Comparison of ENCODE assay signal across 27 mouse cellular contexts in the genomic region with DNA sequence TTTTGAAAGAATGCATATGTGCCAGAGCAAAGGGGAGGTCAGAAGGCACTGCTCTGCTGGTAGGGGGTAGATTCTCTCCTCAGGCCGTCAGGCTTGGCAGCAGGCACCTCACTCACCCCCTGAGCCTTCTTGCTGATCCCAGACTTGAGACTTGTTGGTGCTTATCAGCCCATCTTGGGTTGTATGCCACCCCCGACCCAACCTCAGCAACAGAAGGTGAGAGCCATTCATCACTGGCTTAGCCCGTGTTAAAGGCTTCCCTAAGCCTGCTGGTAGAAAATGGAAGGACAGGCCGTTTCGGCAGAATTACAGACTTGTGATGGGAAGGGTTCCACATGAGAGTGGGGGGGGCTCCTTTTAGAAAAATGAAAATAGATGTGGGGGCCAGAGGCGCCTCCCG.
DNase-seq lines count a peak whose midpoint lies in the region; ATAC-seq and TF ChIP-seq lines count a peak whose summit lies in the region.
"Had no signal": no experiment of that assay in that cellular context is flagged by ENCODE, and none has a peak within 500 bp of the region (broad histone marks: within the 10 kb centered on the region; RNA-seq: fewer than 3 reads in every experiment).

No protein-coding gene starts in this region.

- H3K4me1 ChIP-seq in hindbrain, postnatal 0 days (ENCODE audit: insufficient read depth, low read length), result 0 out of 2 replicates have a peak, but pooled peaks cover 4% of the 10 kb centered on the region
- peaks cover 18% of the 10 kb centered on the region for H3K4me1 ChIP-seq in hindbrain, embryonic 13.5 days (replicated peaks)
- H3K4me1 ChIP-seq in lung, embryonic 14.5 days (ENCODE audit: insufficient read depth), result no peaks in the 10 kb centered on the region

- no peak overlapping the region for H3K4me3 ChIP-seq in hindbrain, postnatal 0 days (ENCODE audit: low read length)
- H3K4me3 ChIP-seq in hindbrain, embryonic 13.5 days, result no peak overlapping the region
- no peak overlapping the region for H3K4me3 ChIP-seq in lung, embryonic 14.5 days (ENCODE audit: low read depth, low read length)
- H3K4me3 ChIP-seq: embryonic facial prominence, embryonic 10.5 days; embryonic facial prominence, embryonic 13.5 days; erythroblast, embryonic 14.5 days; forebrain, embryonic 12.5 days; forebrain, embryonic 15.5 days; heart, embryonic 12.5 days; heart, embryonic 15.5 days; hindbrain, embryonic 10.5 days had no signal

- no peak overlapping the region for H3K4me2 ChIP-seq in hindbrain, postnatal 0 days (ENCODE audit: low read depth, low read length)
- no peak overlapping the region for H3K4me2 ChIP-seq in hindbrain, embryonic 13.5 days
- no peak overlapping the region for H3K4me2 ChIP-seq in lung, embryonic 14.5 days
- H3K4me2 ChIP-seq: embryonic facial prominence, embryonic 13.5 days; forebrain, embryonic 12.5 days; forebrain, embryonic 15.5 days; heart, embryonic 12.5 days; heart, embryonic 15.5 days; hindbrain, embryonic 14.5 days had no signal

- no peak overlapping the region for H3K27ac ChIP-seq in hindbrain, postnatal 0 days
- no peak overlapping the region for H3K27ac ChIP-seq in hindbrain, embryonic 13.5 days
- no peak overlapping the region for H3K27ac ChIP-seq in lung, embryonic 14.5 days (ENCODE audit: low read depth)
- H3K27ac ChIP-seq: embryonic facial prominence, embryonic 10.5 days; embryonic facial prominence, embryonic 13.5 days; forebrain, embryonic 12.5 days; forebrain, embryonic 15.5 days; heart, embryonic 15.5 days; hindbrain, embryonic 10.5 days; hindbrain, embryonic 14.5 days had no signal

- ATAC-seq in hindbrain, postnatal 0 days, result no peak
- no peak for ATAC-seq in hindbrain, embryonic 13.5 days (ENCODE audit: low FRiP score)
- ATAC-seq in lung, embryonic 14.5 days (ENCODE audit: insufficient read depth), result no peak
- ATAC-seq: activated CD4-positive, CD25-positive, alpha-beta regulatory T cell, adult 4 months; forebrain, embryonic 15.5 days; intestine, postnatal 0 days had no signal

- TF ChIP-seq CTCF in hindbrain, postnatal 0 days (IDR thresholded peaks at IDR 0.05; ENCODE audit: low read depth), result 0 out of 2 replicates have a peak, but pooled peaks have one; percentile 25
- peak; percentile 38 for TF ChIP-seq CTCF in lung, embryonic 14.5 days (IDR thresholded peaks at IDR 0.05; ENCODE audit: low read depth)

- H3K9ac ChIP-seq in hindbrain, postnatal 0 days (replicated peaks; ENCODE audit: low read length), result no peak overlapping the region
- no peak overlapping the region for H3K9ac ChIP-seq in hindbrain, embryonic 13.5 days
- H3K9ac ChIP-seq in lung, embryonic 14.5 days, result no peak overlapping the region
- H3K9ac ChIP-seq: embryonic facial prominence, embryonic 13.5 days; forebrain, embryonic 12.5 days; forebrain, embryonic 15.5 days; heart, embryonic 12.5 days; heart, embryonic 15.5 days; hindbrain, embryonic 14.5 days had no signal

- H3K27me3 ChIP-seq in hindbrain, postnatal 0 days (ENCODE audit: insufficient read depth, low read length), result no peaks in the 10 kb centered on the region
- H3K27me3 ChIP-seq in hindbrain, embryonic 13.5 days, result 0 out of 2 replicates have a peak, but pooled peaks cover 5% of the 10 kb centered on the region
- H3K27me3 ChIP-seq in lung, embryonic 14.5 days (ENCODE audit: insufficient read depth, low read length), result no peaks in the 10 kb centered on the region
- H3K27me3 ChIP-seq: forebrain, embryonic 15.5 days had no signal

- H3K36me3 ChIP-seq in hindbrain, postnatal 0 days (ENCODE audit: insufficient read depth, low read length), result no peaks in the 10 kb centered on the region
- no peaks in the 10 kb centered on the region for H3K36me3 ChIP-seq in hindbrain, embryonic 13.5 days
- H3K36me3 ChIP-seq in lung, embryonic 14.5 days (ENCODE audit: insufficient read depth), result no peaks in the 10 kb centered on the region
- H3K36me3 ChIP-seq: embryonic facial prominence, embryonic 10.5 days; embryonic facial prominence, embryonic 13.5 days; forebrain, embryonic 12.5 days; forebrain, embryonic 15.5 days; heart, embryonic 12.5 days; heart, embryonic 15.5 days; hindbrain, embryonic 10.5 days had no signal

- H3K9me3 ChIP-seq in hindbrain, postnatal 0 days (ENCODE audit: low read length), result no peaks in the 10 kb centered on the region
- H3K9me3 ChIP-seq in hindbrain, embryonic 13.5 days, result no peaks in the 10 kb centered on the region
- no peaks in the 10 kb centered on the region for H3K9me3 ChIP-seq in lung, embryonic 14.5 days (ENCODE audit: low read depth, low read length)
- H3K9me3 ChIP-seq: embryonic facial prominence, embryonic 10.5 days; embryonic facial prominence, embryonic 13.5 days; forebrain, embryonic 12.5 days; forebrain, embryonic 15.5 days; heart, embryonic 12.5 days; heart, embryonic 15.5 days; hindbrain, embryonic 10.5 days had no signal

- peak; percentile 58 for DNase-seq in cerebellum, adult 9-10 months
- no peak for DNase-seq in cerebellum, adult 18-20 months
- no peak for DNase-seq in hindbrain, postnatal 0 days (ENCODE audit: low spot score)
- DNase-seq in lung, embryonic 14.5 days, result no peak
- no peak for DNase-seq in lung, postnatal 4 days
- peak; percentile 30 for DNase-seq in R1 (ENCODE audit: low read depth, low spot score)
- DNase-seq in spleen, postnatal 36 days (ENCODE audit: low spot score in 2 of 2), result no peak
- DNase-seq: adrenal gland, adult 8-10 months; adrenal gland, postnatal 25 days; B cell, adult 2 months; embryo, embryonic 11 days; gastrocnemius, postnatal 25 days; heart, adult 18-20 months; heart, postnatal 10 days; heart, postnatal 36 days had no signal

- 70% methylated on average over 7 of the region's 7 CpGs for WGBS in hindbrain, postnatal 0 days
- 67% methylated on average over 7 of the region's 7 CpGs for WGBS in hindbrain, embryonic 13.5 days
- 57% methylated on average over 7 of the region's 7 CpGs for WGBS in lung, embryonic 14.5 days

Comparison
In these comparisons a context has a peak if more than half of its experiments do, and no peak if none do; other contexts are left out.
1. DNase-seq: peak in cerebellum, adult 9-10 months (single experiment) and R1 (single experiment); none in cerebellum, adult 18-20 months (0 of 2), hindbrain, postnatal 0 days (single experiment), lung, embryonic 14.5 days (single experiment), lung, postnatal 4 days (0 of 2) and spleen, postnatal 36 days (0 of 2).